Mouse (Mus musculus): ENCODE measurements around the gene Scd3. TPM values are rescaled to one million over a fixed set of nuclear protein-coding genes. Genes with fewer than 3 reads are reported as not detected.
"Not testable (repeated sequence)": the region's sequence is repeated elsewhere in the genome, so short reads cannot be mapped to it uniquely, and the experiment has no call there.

Scd3 gene
- polyA plus RNA-seq, 1 experiment from 2014 or later: 0.32 TPM

DNA sequence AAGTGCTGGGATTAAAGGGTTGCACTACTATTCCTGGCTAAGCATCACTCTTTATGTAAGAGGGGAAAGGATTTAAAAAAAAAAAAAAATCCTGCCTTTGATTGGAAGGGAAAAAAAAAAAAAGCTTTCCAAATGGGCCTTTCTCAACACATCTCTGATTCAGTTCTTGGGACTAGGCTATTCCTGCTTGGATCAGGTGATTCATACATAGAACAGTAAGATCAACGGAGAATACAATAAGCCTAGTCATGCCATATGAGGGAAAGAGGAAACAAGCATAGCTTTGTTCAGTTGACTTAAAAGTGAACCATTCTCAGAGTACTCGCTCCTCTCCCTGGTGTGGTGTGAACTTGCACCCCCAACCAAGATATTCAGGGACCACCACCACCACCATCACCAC lies 35.8 kb downstream of the Scd3 start:
- H3K4me2 ChIP-seq (ENCODE audit: low read length): no peak overlapping the region
- no peak overlapping the region for H3K9ac ChIP-seq (ENCODE audit: low read length)
- no peak for ATAC-seq (ENCODE audit: insufficient number of reproducible peaks, insufficient read depth, low FRiP score, low read depth)
- H3K27me3 ChIP-seq (ENCODE audit: control insufficient read depth, insufficient read depth, low read length): no peaks in the 10 kb centered on the region
- no peaks in the 10 kb centered on the region for H3K9me3 ChIP-seq (ENCODE audit: control insufficient read depth, low read length)
- H3K4me1 ChIP-seq (ENCODE audit: control insufficient read depth in 2 of 2, insufficient read depth in 2 of 2, low read length in 2 of 2): peaks cover 4% of the 10 kb centered on the region in 2 experiments; a peak in 1 of 4 replicates
- H3K4me3 ChIP-seq (ENCODE audit: control insufficient read depth in 1 of 2, insufficient read depth in 1 of 2, low read depth in 1 of 2, low read length in 2 of 2): no peak overlapping the region
- H3K36me3 ChIP-seq (ENCODE audit: control insufficient read depth, insufficient read depth, low read length): no peaks in the 10 kb centered on the region
- WGBS: 65% methylated on average over 2 of the region's 2 CpGs
- H3K27ac ChIP-seq (replicated peaks in 1 of 2; ENCODE audit: control insufficient read depth in 1 of 2, insufficient read depth in 1 of 2, low read depth in 2 of 2, low read length in 2 of 2): no peak overlapping the region

DNA sequence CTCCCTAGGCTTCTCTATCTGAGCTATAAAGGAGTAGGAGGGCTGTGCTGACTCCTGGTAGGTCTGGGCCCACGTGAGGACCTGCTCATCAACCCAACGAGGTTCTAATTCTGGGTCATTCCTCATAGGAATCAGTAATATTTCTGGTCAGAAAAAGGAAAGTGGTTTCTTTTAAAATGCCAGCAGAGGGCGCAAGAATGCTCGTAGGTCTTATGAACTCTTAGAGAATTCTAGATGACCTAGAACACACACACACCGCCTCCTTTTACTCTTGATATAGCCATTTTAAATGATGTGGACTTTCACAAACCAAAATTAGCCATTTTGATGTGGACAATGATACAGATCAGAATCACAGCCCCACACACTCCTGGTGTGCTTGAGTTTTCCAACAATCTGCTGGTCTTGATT lies 42.7 kb downstream of the Scd3 start:
- H3K27ac ChIP-seq (replicated peaks in 1 of 2; ENCODE audit: control insufficient read depth in 1 of 2, insufficient read depth in 1 of 2, low read depth in 2 of 2, low read length in 2 of 2): no peak overlapping the region
- 6% methylated on average over 5 of the region's 5 CpGs for WGBS
- peak overlapping the region; percentile 95 for H3K4me2 ChIP-seq (ENCODE audit: low read length)
- peaks cover 19 to 21% of the 10 kb centered on the region in 2 experiments for H3K4me1 ChIP-seq (ENCODE audit: control insufficient read depth in 2 of 2, insufficient read depth in 2 of 2, low read length in 2 of 2)
- no peak for ATAC-seq (ENCODE audit: insufficient number of reproducible peaks, insufficient read depth, low FRiP score, low read depth)
- H3K4me3 ChIP-seq (ENCODE audit: control insufficient read depth in 1 of 2, insufficient read depth in 1 of 2, low read depth in 1 of 2, low read length in 2 of 2): 0 out of 4 replicates have a peak overlapping the region, but pooled peaks of 1 of the 2 experiments have one; percentile 16
- no peaks in the 10 kb centered on the region for H3K36me3 ChIP-seq (ENCODE audit: control insufficient read depth, insufficient read depth, low read length)
- no peak overlapping the region for H3K9ac ChIP-seq (ENCODE audit: low read length)
- no peaks in the 10 kb centered on the region for H3K27me3 ChIP-seq (ENCODE audit: control insufficient read depth, insufficient read depth, low read length)
- no peaks in the 10 kb centered on the region for H3K9me3 ChIP-seq (ENCODE audit: control insufficient read depth, low read length)

DNA sequence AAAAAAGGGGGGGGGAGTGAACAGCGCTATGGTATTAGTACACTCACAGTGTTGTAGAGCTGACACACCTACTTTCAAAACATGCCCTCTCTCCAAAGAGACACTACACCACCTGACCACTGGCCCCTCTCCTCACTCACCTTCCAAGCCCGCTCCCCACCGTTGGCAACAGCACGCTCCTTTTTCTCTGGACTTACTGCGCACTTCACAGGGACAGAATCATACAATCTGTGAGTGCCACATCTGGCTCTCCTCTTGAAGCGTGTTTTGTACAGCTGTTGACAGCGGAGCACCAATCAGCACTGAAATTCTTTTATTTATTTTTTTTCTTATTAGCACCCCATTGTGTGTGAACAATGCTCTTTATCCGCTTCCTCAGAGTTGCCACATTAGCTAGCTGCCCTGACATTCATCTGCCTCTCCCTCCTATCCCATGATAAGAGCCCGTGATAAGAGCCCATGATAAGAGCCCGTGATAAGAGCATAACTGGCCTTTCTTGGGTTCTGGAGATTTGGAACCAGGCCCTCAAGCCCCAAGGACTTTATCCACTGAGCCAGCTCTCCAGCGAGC lies 43.4 kb downstream of the Scd3 start:
- H3K9me3 ChIP-seq (ENCODE audit: control insufficient read depth, low read length): no peaks in the 10 kb centered on the region
- H3K4me1 ChIP-seq (ENCODE audit: control insufficient read depth in 2 of 2, insufficient read depth in 2 of 2, low read length in 2 of 2): peaks cover 19 to 21% of the 10 kb centered on the region in 2 experiments
- H3K4me3 ChIP-seq (ENCODE audit: control insufficient read depth in 1 of 2, insufficient read depth in 1 of 2, low read depth in 1 of 2, low read length in 2 of 2): peak overlapping the region; percentile 14 to 16; a peak in 2 of 4 replicates
- no peak overlapping the region for H3K27ac ChIP-seq (replicated peaks in 1 of 2; ENCODE audit: control insufficient read depth in 1 of 2, insufficient read depth in 1 of 2, low read depth in 2 of 2, low read length in 2 of 2)
- 25% methylated on average over 11 of the region's 11 CpGs for WGBS
- no peaks in the 10 kb centered on the region for H3K27me3 ChIP-seq (ENCODE audit: control insufficient read depth, insufficient read depth, low read length)
- ATAC-seq (ENCODE audit: insufficient number of reproducible peaks, insufficient read depth, low FRiP score, low read depth): no peak
- H3K4me2 ChIP-seq (ENCODE audit: low read length): peak overlapping the region; percentile 95
- H3K9ac ChIP-seq (ENCODE audit: low read length): peak overlapping the region; percentile 16; the same call in 1 of the 2 replicates
- no peaks in the 10 kb centered on the region for H3K36me3 ChIP-seq (ENCODE audit: control insufficient read depth, insufficient read depth, low read length)

DNA sequence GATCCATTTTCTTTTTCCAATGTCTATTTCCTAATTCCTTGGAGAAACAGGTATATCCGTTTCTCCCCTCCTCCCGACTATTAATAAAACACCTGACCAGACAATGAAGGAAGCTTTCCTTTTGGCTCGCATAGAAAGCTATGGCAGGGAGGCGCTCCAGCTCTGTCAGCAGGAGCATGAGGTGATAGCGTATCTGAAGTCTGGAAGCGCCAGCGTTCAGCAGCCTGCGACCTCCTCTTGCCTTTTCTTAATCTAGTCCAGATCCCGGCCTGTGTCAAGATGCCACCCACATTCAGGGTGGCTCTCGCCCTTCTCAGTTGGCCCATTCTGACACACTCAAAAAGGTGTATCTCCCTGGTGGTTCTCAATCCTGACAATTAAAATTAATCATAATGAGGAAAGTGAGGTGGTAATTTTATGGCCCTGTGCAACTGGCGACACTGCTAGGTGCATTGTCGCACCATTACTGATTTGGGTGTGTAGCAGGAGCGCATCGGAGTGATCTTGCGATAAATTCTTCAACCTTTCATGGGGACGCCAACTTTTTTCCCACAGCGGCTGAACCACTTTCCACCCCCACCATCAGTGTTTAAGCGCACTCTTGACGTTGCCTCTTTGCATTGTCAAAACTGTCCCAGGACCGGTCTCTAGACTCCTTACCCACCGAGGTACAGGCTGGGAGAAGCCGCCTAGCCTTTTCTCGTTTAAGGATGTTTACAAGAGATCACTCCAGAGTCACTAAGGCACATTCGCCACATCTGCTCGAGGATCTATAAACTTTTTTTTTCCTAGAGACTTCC lies 44.4 kb downstream of the Scd3 start:
- peak overlapping the region; percentile 95 for H3K4me2 ChIP-seq (ENCODE audit: low read length)
- H3K27ac ChIP-seq (replicated peaks in 1 of 2; ENCODE audit: control insufficient read depth in 1 of 2, insufficient read depth in 1 of 2, low read depth in 2 of 2, low read length in 2 of 2): peak overlapping the region; percentile 83 to 86
- peak overlapping the region; percentile 72 for H3K9ac ChIP-seq (ENCODE audit: low read length)
- H3K9me3 ChIP-seq (ENCODE audit: control insufficient read depth, low read length): no peaks in the 10 kb centered on the region
- H3K4me3 ChIP-seq (ENCODE audit: control insufficient read depth in 1 of 2, insufficient read depth in 1 of 2, low read depth in 1 of 2, low read length in 2 of 2): peak overlapping the region; percentile 48 to 55
- ATAC-seq (ENCODE audit: insufficient number of reproducible peaks, insufficient read depth, low FRiP score, low read depth): 0 out of 2 replicates have a peak, but pooled peaks have one; percentile 2
- 1% methylated on average over 25 of the region's 25 CpGs for WGBS
- no peaks in the 10 kb centered on the region for H3K27me3 ChIP-seq (ENCODE audit: control insufficient read depth, insufficient read depth, low read length)
- peaks cover 19 to 21% of the 10 kb centered on the region in 2 experiments for H3K4me1 ChIP-seq (ENCODE audit: control insufficient read depth in 2 of 2, insufficient read depth in 2 of 2, low read length in 2 of 2)
- no peaks in the 10 kb centered on the region for H3K36me3 ChIP-seq (ENCODE audit: control insufficient read depth, insufficient read depth, low read length)

DNA sequence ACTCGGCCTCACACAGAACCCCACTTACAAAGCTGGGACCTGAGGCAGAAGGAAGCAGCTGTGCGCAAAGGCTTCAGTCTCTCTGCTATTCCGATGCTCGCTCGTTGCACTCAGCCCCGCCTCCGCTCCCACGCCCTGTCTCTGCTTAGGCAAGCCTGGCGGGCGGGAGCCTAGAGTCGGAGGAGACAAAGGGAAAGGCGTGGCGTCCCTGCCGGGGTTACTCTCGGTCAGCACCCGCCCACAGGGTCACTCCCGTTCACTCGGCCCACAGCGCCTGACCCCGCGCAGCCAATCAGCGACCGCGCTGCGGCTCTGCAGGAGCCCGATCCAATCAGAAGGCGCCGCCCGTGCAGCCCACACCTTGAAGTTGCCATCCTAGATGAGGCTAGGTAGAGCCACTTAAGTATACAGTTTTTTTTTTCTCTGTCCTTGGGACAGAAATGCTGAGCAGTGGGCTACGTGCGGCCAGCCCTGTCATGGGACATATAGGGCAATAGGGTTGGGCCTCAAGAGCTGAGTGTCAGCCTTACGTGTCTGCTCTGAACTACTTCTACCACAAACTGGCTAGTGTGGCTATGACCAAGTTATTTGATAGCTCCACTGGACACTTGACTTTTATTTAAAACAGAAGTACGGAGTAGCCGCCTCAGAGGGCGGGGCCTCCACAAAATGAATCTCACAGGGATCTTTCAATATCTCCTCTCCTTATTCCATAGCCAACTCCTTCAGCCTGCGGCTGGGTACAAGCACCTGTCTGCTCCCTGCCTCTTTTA lies 45.2 kb downstream of the Scd3 start:
- Histone ChIP-seq H3K4me2 (ENCODE audit: low read length) (peak overlapping the region; percentile 95), H3K27me3 (ENCODE audit: control insufficient read depth, insufficient read depth, low read length) (no peaks in the 10 kb centered on the region), H3K36me3 (ENCODE audit: control insufficient read depth, insufficient read depth, low read length) (no peaks in the 10 kb centered on the region), H3K4me1 (ENCODE audit: control insufficient read depth in 2 of 2, insufficient read depth in 2 of 2, low read length in 2 of 2) (peaks cover 19 to 21% of the 10 kb centered on the region in 2 experiments), H3K9ac (ENCODE audit: low read length) (peak overlapping the region; percentile 72), H3K4me3 (ENCODE audit: control insufficient read depth in 1 of 2, insufficient read depth in 1 of 2, low read depth in 1 of 2, low read length in 2 of 2) (peak overlapping the region; percentile 48 to 55), H3K27ac (replicated peaks in 1 of 2; ENCODE audit: control insufficient read depth in 1 of 2, insufficient read depth in 1 of 2, low read depth in 2 of 2, low read length in 2 of 2) (peak overlapping the region; percentile 83 to 86), H3K9me3 (ENCODE audit: control insufficient read depth, low read length) (no peaks in the 10 kb centered on the region)
- peak; percentile 99 for ATAC-seq (ENCODE audit: insufficient number of reproducible peaks, insufficient read depth, low FRiP score, low read depth)
- WGBS: 3% methylated on average over 36 of the region's 36 CpGs

DNA sequence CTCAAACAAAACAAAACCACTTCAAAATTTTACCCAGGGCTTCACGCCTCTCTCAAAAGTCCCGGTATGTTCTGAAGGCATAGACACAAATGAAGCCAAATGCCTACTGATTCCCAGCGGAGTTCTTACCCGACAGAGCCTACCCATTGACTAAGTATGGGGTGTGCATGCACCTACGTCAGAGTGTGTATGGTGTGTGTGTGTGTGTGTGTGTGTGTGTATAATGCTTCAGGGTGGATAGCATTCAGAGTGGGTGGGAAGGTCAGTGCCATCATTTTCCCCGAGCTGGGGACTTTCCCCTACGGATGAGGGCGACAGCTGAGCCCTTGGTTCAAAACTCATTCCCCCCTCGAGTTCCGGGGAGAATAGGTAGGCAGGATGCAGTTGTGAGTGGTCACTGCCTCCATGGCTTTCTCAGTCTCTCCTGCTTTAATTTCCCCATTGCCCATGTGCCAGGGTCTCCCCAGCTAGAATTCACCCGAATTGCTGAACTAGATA lies 45.8 kb downstream of the Scd3 start:
- 77% methylated on average over 11 of the region's 11 CpGs for WGBS
- H3K36me3 ChIP-seq (ENCODE audit: control insufficient read depth, insufficient read depth, low read length): no peaks in the 10 kb centered on the region
- H3K4me3 ChIP-seq (ENCODE audit: control insufficient read depth in 1 of 2, insufficient read depth in 1 of 2, low read depth in 1 of 2, low read length in 2 of 2): no peak overlapping the region
- H3K27me3 ChIP-seq (ENCODE audit: control insufficient read depth, insufficient read depth, low read length): no peaks in the 10 kb centered on the region
- no peak overlapping the region for H3K9ac ChIP-seq (ENCODE audit: low read length)
- no peaks in the 10 kb centered on the region for H3K9me3 ChIP-seq (ENCODE audit: control insufficient read depth, low read length)
- peaks cover 19 to 21% of the 10 kb centered on the region in 2 experiments for H3K4me1 ChIP-seq (ENCODE audit: control insufficient read depth in 2 of 2, insufficient read depth in 2 of 2, low read length in 2 of 2)
- no peak for ATAC-seq (ENCODE audit: insufficient number of reproducible peaks, insufficient read depth, low FRiP score, low read depth)
- H3K4me2 ChIP-seq (ENCODE audit: low read length): peak overlapping the region; percentile 95
- peak overlapping the region; percentile 60 to 86 for H3K27ac ChIP-seq (replicated peaks in 1 of 2; ENCODE audit: control insufficient read depth in 1 of 2, insufficient read depth in 1 of 2, low read depth in 2 of 2, low read length in 2 of 2)

DNA sequence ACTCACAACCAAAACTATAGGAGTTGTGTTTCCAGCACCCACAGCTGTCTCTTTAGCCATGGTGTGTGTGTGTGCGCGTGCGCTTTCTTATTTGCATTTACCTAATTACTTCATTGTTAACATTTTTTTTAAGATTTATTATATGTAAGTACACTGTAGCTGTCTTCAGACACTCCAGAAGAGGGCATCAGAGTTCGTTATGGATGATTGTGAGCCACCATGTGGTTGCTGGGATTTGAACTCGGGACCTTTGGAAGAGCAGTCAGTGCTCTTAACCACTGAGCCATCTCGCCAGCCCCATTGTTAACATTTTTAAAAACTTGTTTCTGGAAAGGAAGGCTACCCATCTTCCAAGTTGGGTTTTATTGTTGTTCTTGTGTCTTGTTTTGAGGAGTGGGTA lies 48.1 kb downstream of the Scd3 start:
- not testable (repeated sequence) for ATAC-seq (ENCODE audit: insufficient number of reproducible peaks, insufficient read depth, low FRiP score, low read depth); H3K27ac ChIP-seq (replicated peaks in 1 of 2; ENCODE audit: control insufficient read depth in 1 of 2, insufficient read depth in 1 of 2, low read depth in 2 of 2, low read length in 2 of 2); H3K9ac ChIP-seq (ENCODE audit: low read length); H3K9me3 ChIP-seq (ENCODE audit: control insufficient read depth, low read length); H3K27me3 ChIP-seq (ENCODE audit: control insufficient read depth, insufficient read depth, low read length); H3K36me3 ChIP-seq (ENCODE audit: control insufficient read depth, insufficient read depth, low read length); H3K4me2 ChIP-seq (ENCODE audit: low read length); H3K4me3 ChIP-seq (ENCODE audit: control insufficient read depth in 1 of 2, insufficient read depth in 1 of 2, low read depth in 1 of 2, low read length in 2 of 2)
- H3K4me1 ChIP-seq (ENCODE audit: control insufficient read depth in 2 of 2, insufficient read depth in 2 of 2, low read length in 2 of 2): peaks cover 18 to 22% of the 10 kb centered on the region in 2 experiments
- WGBS: 85% methylated on average over 6 of the region's 6 CpGs

Measured in heart, embryonic 14.5 days (tissue).